Mouse (Mus musculus) heart, postnatal 36 days (tissue): ENCODE data around the gene Tmem216. TPM values are rescaled to one million over a fixed set of nuclear protein-coding genes. Genes with fewer than 3 reads are reported as not detected.
A peak's percentile ranks its signal among the peaks of the same experiment; 100 is the strongest.

Experiments used
- DNase-seq, 2 experiments: peaks; one replicate each; pipeline ENCODE4 v3.0.0; 2021 to 2022
- intact Hi-C: fragments of 180-260 bp; cut with DNase I; formaldehyde crosslinking; loops from one replicate; pipeline ENCODE4 v1.15.1; 2025
- total RNA-seq, 2 experiments: library from RNA; stranded (reverse); gene quantifications; 2 replicates each; pipeline ENCODE4 v1.2.3; 2021

The Tmem216 gene
- 1 to 10 TPM; 4.7 to 6.0 TPM for total RNA-seq

DNA sequence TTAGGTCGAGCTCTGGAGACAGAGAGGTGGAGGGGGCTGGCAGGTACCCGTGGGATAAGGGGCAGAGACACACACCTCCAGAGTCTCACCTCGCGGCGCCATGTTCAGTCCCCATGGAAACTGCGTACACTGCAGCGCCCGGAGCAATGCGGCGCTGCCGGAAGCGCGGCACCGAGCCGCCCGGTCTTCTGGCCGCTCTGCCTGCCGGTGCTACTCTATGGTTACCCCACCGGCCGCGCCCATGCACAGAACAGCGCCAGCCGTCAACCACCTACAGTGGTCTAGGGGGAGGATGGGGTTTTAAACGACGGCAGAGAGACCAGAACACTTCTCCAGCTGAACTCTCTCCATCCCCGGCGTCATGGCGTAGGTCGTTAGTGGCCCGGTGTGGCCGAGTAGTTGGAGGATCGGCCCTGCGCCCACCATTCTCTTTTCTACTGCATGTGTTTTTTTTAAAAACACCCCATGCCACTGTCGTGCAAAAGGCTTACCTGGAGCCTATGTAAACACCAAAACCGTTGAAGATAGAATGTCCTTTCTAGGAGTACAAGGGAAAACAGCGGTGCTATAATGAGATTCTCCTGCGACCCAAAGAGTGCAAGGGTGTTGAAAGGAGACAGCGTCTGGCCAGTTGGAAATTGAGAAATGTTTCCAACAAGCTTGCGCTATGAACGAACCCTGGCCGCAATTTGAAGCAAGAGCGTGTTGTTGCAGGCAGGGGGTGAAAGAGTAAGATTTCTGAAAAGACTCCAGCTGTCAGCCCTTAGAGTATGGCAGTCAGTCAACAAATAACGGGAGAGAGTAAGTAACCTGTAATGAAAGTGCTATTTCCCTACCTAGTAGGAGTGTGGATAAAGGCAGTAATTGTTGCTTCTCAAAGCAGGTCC, at the start of gene Tmem216:
Gene Tmem216 (minus strand): TSS at position 615 of the 887 bp plus-strand sequence.
- DNase-seq: peak; percentile 84 to 88
- intact Hi-C loops: loop anchor here (1.0 to 2.0 kb wide), 3 partner anchors 21 to 49 kb away; partner anchors contain the start of genes Cpsf7, Cyb561a3, Ddb1 and Tkfc

DNA sequence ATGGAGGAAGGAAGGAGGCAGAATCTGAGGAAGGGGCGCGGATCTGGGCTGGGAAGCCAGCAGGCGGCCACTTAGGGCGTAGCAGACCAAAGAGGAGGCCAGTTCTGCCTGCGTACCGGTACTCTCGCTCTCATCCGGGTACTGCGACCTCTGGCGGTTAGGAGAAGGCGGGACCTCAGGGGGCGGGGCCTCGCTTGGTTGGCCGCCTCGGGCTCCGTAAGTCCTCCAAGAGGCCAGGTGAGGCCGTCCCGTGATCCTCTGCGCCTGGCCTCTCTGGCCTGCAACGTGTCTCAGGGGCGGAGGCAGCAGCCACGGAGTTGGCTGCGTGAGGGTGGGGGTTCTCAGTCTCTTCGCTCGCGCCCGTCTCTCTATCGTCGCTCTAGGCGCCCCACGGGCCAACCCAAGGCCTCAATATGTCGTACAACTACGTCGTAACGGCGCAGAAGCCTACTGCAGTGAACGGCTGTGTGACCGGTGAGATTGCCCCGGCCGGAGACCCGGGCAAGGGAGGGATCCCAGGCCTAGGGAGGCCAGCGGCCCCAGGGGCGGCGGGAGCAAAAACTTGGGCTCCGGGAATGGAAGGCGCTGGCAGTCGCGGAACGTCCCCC, 49.4 kb upstream of the Tmem216 start, which contains the start of the genes Ddb1 and Tkfc:
Gene Ddb1 (plus strand): TSS at position 35 of the 608 bp plus-strand sequence.
Gene Tkfc (minus strand): TSS at position 362 of the 608 bp plus-strand sequence.
- intact Hi-C loops: loop anchor here (1.0 kb wide), 1 partner anchor 49 kb away; the partner anchor contains the start of gene Tmem216
- DNase-seq: peak; percentile 98 to 99

DNA sequence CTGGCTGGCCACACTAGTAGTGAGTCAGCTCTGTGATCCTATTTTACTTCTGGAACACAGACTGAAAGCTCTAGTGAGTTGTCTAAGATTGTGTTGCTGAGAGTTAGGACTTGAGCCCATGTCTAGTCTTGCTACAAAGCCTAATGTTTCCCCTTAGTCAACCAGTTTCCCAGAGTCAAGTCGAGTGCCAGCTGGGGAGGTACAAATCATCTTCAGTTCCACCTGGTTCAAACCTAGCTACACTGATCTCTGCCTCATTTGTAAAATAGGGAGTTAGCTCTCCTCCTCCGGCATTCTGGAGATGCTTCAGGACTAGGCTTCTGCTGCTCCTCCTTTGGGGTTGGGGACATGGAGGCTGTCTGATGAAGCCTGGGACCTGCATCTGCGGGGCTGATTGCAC, 48.5 kb upstream of the Tmem216 start:
- no peak for DNase-seq
- intact Hi-C loops: no loop called here

DNA sequence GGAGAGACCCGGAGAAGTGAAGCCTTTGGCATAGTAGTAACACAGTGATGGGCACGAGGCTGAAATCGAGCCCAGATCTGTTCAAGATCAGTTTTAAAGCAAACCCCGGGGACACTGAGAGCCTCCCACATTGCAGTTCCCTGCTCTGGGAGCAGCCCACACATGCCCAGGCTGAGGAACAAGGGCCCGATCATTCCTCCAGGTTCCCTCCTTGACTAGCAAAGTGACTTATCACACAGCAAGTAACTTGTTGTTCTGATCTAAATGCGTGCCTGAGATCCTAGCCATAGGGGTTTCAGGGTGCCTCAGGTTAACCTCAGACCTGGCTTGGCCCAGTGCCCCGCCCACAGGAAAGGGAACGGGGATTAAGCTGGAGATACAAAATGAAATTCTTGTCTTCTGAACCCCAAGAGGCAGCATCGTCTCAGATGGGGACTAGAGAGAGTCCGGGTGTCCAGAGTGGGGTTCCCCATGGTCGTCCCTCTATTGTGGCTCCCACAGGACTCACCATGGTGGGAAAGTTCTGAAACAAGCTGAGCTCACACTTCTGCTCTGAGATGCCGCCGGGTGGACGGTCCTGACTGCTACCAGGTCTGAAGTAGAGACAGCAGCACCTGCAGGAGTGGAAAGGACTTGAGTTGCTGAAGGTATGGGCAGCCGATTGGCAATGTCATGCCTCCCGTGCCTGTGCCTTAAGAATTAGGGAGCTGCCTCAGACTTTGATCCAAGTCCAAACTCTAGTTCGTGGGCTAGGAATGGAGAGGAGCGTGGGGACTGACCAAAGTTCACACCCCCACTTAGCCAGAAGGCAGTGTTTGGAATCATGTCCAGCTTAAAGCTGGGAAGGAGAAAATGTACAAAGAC, 47.9 kb upstream of the Tmem216 start:
- DNase-seq: no peak
- intact Hi-C loops: no loop called here

DNA sequence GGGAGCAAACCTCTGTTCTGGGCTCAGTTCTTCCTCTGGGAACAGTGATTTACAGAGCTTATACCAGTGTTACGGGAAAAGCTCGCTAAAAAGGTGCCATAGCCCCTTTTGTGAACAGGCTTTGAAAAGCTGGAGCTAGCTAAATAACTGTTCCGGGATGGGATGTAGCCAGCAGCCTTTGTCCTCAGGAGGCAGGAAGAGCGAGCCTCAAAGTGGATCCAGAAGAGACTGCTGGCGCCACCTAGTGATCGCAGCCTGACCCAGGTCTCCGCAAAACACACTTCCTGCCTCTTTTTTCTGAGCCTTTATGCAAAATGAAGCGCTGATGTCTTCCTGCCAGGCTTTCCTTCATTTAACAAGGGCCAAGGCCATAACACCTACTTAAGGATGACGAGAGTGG, 46.7 kb upstream of the Tmem216 start:
- intact Hi-C loops: loop anchor here (1.0 kb wide), 1 partner anchor 25 kb away; the partner anchor contains the start of genes Cyb561a3 and Tmem138
- peak; percentile 89 to 91 for DNase-seq

DNA sequence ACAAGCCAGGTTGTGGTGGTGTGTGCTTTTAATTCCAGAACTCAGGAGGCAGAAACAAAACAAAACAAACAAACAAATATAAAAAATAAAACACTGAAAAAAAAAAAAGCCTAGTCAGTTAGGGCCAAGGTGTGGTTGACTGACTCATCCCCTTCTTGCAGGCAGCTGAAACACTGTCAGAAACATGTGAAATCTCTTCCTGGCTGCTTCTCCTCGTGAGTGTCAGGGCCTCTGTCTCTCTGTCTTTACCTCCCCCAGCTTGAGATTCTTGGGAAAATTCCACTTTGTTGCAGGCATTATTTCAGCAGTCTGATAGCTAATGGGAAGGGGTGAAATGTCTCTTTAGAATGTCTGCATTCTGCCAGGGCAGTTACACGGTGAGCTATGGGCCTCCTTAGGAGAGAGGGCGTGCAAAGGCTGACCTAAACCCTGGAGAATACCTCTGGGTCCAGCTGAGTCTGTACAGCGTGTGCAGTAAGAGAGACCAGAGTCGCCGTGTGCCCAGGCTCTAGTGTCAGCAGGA, 46.3 kb upstream of the Tmem216 start:
- intact Hi-C loops: loop anchor here (1.0 kb wide), 1 partner anchor 25 kb away; the partner anchor contains the start of genes Cyb561a3 and Tmem138
- no peak for DNase-seq

DNA sequence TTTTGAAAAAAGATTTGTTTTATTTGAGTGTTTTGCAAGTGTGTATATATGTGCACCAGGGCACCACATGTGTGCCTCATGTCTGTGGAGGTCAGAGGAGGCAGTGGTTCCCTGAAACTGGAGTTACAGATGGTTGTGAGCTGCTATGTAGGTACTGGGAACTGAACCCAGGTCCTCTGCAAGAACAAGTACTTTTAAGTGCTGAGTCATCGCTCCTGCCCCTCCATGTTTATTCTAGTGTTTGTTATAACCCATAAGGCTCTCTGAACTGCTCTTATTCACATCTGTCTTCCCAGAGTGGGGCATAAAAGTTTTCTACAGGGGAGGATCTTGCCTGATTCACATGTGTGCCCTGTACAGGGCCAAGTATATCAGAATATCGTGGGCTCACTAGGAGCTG, 43.6 kb upstream of the Tmem216 start:
- no peak for DNase-seq
- intact Hi-C loops: no loop called here

DNA sequence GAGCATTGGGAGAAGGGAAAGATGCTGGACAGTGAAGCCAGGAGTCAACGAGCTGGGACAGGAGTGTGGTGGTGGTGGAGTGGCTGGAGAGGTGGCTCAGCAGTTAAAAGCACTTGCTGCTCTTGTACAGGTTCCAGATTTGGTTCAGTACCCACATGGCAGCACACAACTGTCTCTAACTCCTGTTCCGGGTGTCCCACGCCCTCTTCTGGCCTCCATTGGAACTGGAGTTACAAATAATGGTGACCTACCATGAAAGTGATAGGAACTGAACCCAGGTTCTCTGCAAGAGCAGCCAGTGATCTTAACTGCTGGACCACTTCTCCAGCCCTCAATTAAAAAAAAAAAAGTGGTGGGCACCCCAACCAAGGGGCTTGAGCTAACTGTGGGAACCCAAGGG, 42.1 kb upstream of the Tmem216 start:
- intact Hi-C loops: no loop called here
- DNase-seq: no peak

DNA sequence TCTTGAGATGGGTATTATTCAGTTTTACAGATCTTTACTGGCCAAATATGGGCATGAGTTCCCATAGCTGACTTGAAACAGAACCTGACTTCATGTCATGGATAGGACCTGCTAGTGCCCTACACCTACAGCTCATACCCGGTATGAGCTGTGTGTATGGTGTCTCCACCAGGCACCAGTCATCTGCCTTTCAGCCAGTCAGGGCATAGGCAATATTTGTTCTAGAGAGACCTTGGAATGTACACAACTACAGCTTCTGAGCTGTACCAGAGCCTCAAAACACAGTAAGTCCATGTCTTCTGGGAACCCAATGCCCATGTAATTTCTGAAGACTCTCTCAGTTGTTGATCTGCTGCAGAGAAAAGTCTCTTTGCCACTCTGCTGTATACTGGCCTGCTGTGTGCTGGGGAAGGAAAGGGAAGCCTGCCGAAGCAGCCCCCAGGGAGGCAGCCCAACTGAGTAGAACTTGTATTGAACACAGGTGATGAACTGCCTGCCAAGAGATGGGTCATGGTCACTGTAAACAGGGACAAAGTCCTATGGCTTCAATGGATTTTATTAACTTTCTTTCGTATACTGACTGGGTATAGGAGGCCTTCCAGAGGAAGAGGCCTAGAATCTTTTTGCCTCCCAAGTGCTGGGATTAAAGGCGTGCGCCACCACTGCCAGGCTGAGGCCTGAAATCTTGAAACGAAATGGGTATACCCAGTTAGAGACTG, 35.8 kb upstream of the Tmem216 start:
- DNase-seq: no peak
- intact Hi-C loops: no loop called here

DNA sequence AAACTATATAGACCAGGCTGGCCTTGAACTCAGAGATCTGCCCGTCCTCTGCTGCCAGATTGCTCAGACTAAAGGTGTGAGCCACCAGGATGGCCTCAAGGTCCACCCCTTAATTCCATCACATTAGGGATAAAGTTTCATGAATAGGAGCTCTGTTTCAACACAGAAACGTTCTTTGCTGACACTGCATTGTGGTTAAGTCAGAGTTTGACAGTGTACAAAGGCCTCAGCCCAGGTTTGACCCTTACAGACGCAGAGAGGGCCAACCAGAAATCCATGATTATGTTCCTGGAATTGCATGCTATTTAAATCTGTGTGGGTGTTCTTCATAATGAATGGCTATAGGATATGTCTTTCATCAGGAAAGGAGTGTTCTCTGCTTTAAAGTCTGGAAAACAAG, 34.3 kb upstream of the Tmem216 start:
- DNase-seq: no peak
- intact Hi-C loops: no loop called here

DNA sequence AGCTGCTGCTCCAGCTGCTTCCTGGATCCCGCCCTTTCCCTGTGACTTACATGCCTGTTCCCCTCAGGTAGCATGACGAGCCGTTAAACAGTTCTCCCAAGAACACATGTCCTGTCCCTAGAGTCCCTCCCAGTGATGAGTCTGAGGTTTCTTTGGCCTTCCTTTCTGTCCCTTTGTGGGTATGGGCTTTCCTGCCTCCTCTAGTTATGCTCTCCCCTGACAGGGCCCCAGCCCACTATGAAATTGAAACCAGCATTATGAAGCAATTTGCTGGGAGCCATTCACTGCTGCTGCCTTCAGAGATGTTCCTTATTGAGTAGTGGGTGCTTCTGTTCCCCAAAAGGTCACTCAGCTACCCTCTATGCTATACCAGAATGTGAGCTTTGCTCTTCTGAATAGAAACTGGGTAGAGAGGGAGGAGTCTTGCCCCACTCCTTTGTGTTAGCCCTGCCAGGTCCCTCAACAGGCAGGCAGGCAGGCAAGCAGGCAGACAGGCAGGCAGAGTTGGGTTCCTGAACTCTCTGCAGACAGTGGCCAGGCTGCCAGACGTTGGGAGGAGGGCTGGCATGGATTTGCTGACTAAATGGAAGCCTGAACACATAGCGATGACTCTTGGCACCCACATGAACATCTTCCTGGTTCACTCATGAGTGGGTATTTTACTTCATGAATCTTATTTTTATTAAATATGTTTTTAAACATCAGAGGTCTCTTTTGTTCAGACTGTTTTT, 33.3 kb upstream of the Tmem216 start:
- intact Hi-C loops: no loop called here
- no peak for DNase-seq

DNA sequence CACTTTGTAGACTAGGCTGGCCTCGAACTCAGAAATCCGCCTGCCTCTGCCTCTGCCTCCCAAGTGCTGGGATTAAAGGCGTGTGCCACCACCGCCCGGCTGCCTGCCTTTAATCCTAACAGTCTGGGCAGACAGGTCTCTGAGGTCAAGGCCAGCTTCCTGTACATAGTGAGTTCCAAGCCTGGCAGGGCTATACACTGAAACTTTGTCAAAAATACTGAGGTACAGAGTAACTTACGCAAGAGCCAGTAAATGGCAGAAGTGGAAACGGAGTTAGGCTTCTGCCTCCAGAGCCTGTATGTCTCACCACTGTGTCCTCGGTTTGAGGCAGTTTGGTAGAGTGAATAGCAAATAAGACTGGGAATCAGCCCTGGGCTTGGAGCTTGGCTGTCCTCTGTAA, 31.2 kb upstream of the Tmem216 start:
- intact Hi-C loops: no loop called here
- no peak for DNase-seq

DNA sequence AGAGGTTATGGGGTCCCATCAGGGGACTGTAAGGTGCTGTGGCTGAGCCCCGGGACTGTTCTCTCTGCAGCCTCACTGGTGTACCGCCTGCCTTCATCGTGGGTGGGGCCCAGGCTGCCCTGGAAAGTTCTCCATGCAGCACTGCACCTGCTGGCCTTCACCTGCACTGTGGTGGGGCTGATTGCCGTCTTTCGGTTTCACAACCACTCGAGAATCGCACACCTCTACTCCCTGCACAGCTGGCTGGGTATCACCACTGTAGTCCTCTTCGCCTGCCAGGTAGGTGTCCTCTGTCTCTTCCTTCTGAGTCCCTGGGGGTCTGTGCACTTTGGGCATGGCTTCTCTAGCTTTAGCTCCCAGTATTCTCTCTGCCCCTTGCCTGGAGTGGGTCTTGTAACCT, 29.1 kb upstream of the Tmem216 start:
- intact Hi-C loops: no loop called here
- no peak for DNase-seq

DNA sequence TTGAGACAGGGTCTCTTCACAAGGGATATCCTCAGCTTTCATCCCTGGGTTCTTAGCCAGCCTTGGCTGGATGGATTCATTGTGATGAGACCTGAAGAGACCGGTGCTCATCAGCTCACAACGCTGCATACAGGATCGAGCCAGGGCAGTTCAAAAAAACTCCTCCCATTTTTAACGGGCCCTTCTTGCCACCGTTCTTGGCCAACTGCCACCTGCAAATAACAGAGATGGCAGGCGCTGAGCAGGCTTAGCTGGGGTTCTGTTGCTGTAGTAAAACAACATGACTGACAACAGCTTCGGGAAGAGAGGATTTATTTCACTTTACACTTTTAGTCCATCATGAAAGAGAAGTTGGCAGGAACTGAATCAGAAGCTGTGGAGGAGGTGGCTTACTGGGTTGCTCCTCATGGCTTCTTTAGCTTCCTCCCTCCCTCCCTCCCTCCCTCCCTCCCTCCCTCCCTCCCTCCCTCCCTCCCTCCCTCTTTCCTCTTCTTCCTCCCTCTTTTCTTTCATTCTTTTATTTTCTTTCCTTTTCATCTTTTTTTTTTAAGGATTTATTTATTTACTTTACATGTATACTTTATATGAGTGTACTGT, 27.6 kb upstream of the Tmem216 start:
- DNase-seq: no peak
- intact Hi-C loops: no loop called here

DNA sequence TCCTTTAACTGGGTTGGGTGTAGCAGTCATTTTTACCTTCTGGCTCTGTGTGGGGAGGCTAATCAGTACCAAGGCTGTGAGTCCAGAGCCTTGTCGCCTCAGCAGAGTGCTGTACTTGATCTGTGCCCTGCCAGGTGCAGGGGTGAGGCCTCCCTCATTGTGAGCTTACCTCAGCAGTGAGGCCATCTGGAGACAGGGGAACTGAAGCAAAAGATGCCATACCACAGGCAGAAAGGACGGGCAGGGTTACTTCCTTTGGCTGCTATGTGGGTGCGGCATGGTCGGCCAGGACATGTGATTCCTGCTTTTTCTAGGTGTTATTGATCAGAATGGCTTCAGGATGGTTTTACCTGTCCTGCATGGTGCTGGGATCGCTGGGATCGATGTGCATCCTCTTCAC, 25.9 kb upstream of the Tmem216 start:
- intact Hi-C loops: no loop called here

DNA sequence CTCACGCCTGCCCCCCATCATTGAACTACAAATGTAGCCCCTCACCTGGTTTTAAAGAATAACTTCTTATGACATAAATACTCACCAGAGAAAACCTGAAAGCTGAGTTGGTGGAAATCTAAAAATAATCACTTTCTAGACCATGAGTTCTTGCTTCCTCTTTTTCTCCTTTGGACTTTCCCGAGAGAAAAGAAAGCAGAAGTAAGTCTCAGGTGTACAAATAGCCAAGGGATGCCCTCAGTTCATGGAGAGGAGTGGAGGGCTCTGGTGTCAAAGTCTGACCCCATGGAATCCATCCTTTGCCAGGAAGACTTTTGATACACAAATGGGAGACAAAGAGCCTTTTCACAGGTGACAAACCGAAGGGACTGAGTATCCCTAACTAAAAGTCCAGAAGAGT, 24.7 kb upstream of the Tmem216 start:
- no peak for DNase-seq
- intact Hi-C loops: no loop called here

More for the DNA sequence above, 25.9 kb upstream of the Tmem216 start:
- no peak for DNase-seq

DNA sequence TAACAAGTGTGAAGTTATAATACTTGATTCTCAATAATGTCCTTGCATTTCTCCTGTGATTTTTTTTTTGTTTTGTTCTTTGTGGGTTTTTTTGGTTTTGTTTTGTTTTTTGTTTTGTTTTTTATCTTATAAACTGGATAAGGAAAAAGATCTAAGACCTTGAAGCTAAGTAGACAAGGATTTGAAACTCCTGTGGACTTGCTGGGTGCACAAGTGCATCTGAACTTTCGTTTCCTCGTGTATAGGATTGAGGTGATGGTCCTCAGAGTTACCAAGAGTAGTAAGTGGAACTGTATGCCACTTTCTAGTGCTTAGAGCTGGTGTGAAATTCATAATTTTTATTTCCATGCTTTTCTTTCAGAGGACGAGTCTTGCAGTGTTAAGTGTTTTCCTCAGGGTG, 24.1 kb upstream of the Tmem216 start:
- intact Hi-C loops: no loop called here
- no peak for DNase-seq

DNA sequence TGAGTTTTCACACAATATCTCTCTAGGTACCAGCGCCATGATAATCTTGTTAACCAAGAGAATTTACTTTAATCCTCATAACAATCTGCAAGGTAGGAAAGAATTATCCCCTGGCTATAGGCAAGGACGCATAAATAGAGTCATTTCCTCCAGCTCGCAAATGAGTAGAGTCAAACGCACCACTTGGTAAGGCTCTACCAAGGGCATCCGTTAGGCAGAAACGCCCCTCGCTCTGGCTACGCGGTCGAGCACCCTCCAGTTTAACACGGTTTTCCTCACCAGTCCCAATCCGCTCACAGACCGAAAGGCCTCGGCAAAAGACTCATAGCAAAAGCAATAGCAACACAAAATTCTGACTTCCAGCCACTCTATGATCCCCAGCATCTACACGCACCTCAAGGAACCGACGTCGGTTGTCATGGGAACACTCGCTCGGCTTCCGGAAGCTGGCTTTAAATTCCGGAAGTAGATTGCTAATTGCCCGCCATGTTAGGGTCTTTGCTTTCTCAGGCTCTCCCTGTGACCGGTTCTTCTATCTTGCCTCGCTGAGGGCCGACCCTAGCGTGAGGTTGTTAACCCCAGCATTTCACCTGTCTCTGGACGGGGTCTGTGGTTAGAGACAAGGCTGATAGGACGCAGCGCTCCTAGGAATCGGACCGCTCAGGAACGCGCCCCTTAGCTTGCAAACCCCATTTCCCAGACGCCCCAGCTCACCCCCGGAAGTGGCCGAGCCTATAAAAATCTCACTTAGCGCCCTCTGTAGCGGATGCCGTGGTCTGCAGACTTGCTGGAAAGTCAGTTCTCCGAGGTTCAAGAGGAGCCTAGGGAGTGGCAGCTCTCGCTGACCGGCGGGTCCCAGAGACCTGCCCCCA, 20.9 kb upstream of the Tmem216 start, which contains the start of the genes Cyb561a3 and Tmem138:
Gene Cyb561a3 (plus strand): TSS at position 483 of the 872 bp plus-strand sequence.
Gene Tmem138 (minus strand): TSS at position 673 of the 872 bp plus-strand sequence.
- intact Hi-C loops: loop anchor here (1.0 to 2.0 kb wide), 3 partner anchors 21 to 54 kb away; partner anchors contain the start of gene Tmem216
- DNase-seq: peak; percentile 90 to 95
